Mouse (Mus musculus) gastrocnemius, postnatal 4 days (tissue): ENCODE measurements around the gene Gm37240. TPM values are rescaled to one million over a fixed set of nuclear protein-coding genes. Genes with fewer than 3 reads are reported as not detected.

Experiments
- DNase-seq, 2 experiments: peaks; one replicate each; pipeline ENCODE4 v3.0.0; 2021 to 2022; ENCODE audit warnings: low spot score in 2 of 2, mixed read lengths in 2 of 2
- total RNA-seq, 2 experiments: library from RNA; stranded (reverse); gene quantifications; 2 replicates each; pipeline ENCODE4 v1.2.3; 2021

Gm37240 gene
- total RNA-seq, 2 experiments from 2014 or later: 26.2 to 28.4 TPM

- DNase-seq: no peak
Observed at GRCm38 (mm10) chr3:84693886-84694285, 1193.4 kb downstream of the Gm37240 start.

- DNase-seq: no peak
Observed at GRCm38 (mm10) chr3:84692647-84693199, 1194.6 kb downstream of the Gm37240 start.

GRCm38 (mm10) chr3:84690091-84690771 lies 1197.1 kb downstream of the Gm37240 start:
- DNase-seq: no peak

GRCm38 (mm10) chr3:84689656-84690055 lies 1197.7 kb downstream of the Gm37240 start:
- no peak for DNase-seq

GRCm38 (mm10) chr3:84688176-84688575 lies 1199.1 kb downstream of the Gm37240 start:
- no peak for DNase-seq

GRCm38 (mm10) chr3:84687488-84687846 lies 1199.9 kb downstream of the Gm37240 start:
- no peak for DNase-seq

- no peak for DNase-seq
Observed at GRCm38 (mm10) chr3:84686799-84687487, 1200.4 kb downstream of the Gm37240 start.

- DNase-seq: no peak
Observed at GRCm38 (mm10) chr3:84686294-84686672, 1201.0 kb downstream of the Gm37240 start.

- no peak for DNase-seq
Observed at GRCm38 (mm10) chr3:84685662-84686293, 1201.5 kb downstream of the Gm37240 start.

GRCm38 (mm10) chr3:84683788-84684187 lies 1203.5 kb downstream of the Gm37240 start:
- no peak for DNase-seq

- DNase-seq: no peak
Observed at GRCm38 (mm10) chr3:84681699-84682098, 1205.6 kb downstream of the Gm37240 start.

- no peak for DNase-seq
Observed at GRCm38 (mm10) chr3:84680062-84680461, 1207.3 kb downstream of the Gm37240 start.

- DNase-seq: no peak
Observed at GRCm38 (mm10) chr3:84679542-84679941, 1207.8 kb downstream of the Gm37240 start.

GRCm38 (mm10) chr3:84678891-84679290 lies 1208.4 kb downstream of the Gm37240 start:
- DNase-seq: no peak

- DNase-seq: no peak
Observed at GRCm38 (mm10) chr3:84675710-84676109, 1211.6 kb downstream of the Gm37240 start.

- DNase-seq: no peak
Observed at GRCm38 (mm10) chr3:84673552-84673951, 1213.8 kb downstream of the Gm37240 start.

- no peak for DNase-seq
Observed at GRCm38 (mm10) chr3:84672136-84672535, 1215.2 kb downstream of the Gm37240 start.

- no peak for DNase-seq
Observed at GRCm38 (mm10) chr3:84668957-84669356, 1218.4 kb downstream of the Gm37240 start.

- no peak for DNase-seq
Observed at GRCm38 (mm10) chr3:84665255-84666073, 1221.9 kb downstream of the Gm37240 start.

GRCm38 (mm10) chr3:84664686-84665085 lies 1222.6 kb downstream of the Gm37240 start:
- DNase-seq: no peak

- DNase-seq: no peak
Observed at GRCm38 (mm10) chr3:84663858-84664257, 1223.5 kb downstream of the Gm37240 start.
